Mouse (Mus musculus) lung, embryonic 15.5 days (tissue): Measurements from ENCODE around the gene Spsb1. TPM values are rescaled to one million over a fixed set of nuclear protein-coding genes. Genes with fewer than 3 reads are reported as not detected.
A peak's percentile ranks its signal among the peaks of the same experiment; 100 is the strongest.

Experiments used
- ATAC-seq: fragments of 200-750 bp; cut with Nextera tagmentation; 2 replicates; pipeline ENCODE4 v1.8.0; 2017; ENCODE audit warnings: moderate number of reproducible peaks, borderline replicate concordance; ENCODE audit not compliant: low FRiP score, low TSS enrichment; ENCODE audit errors: extremely low read depth
- H3K27ac ChIP-seq: fragments of 300-500 bp; sonication (generic); 2 replicates; pipeline ENCODE4 v1.5.1; 2015; ENCODE audit warnings: moderate library complexity, mild to moderate bottlenecking, inconsistent platforms
- H3K27me3 ChIP-seq: fragments of 300-500 bp; sonication (generic); 2 replicates; pipeline ENCODE4 v1.6.1; 2015; ENCODE audit warnings: inconsistent platforms
- H3K36me3 ChIP-seq: fragments of 300-500 bp; sonication (generic); 2 replicates; pipeline ENCODE4 v1.6.1; 2015; ENCODE audit warnings: inconsistent platforms
- H3K4me1 ChIP-seq: fragments of 300-500 bp; sonication (generic); 2 replicates; pipeline ENCODE4 v1.6.1; 2015; ENCODE audit warnings: inconsistent platforms
- H3K4me2 ChIP-seq: fragments of 300-500 bp; sonication (generic); 2 replicates; pipeline ENCODE4 v1.6.1; 2015; ENCODE audit warnings: inconsistent platforms, mild to moderate bottlenecking, moderate library complexity
- H3K4me3 ChIP-seq: fragments of 300-500 bp; sonication (generic); 2 replicates; pipeline ENCODE4 v1.5.1; 2015; ENCODE audit warnings: mild to moderate bottlenecking, inconsistent platforms
- H3K9ac ChIP-seq: fragments of 300-500 bp; sonication (generic); 2 replicates; pipeline ENCODE4 v1.6.1; 2015; ENCODE audit warnings: inconsistent platforms
- H3K9me3 ChIP-seq: fragments of 300-500 bp; sonication (generic); 2 replicates; pipeline ENCODE4 v1.6.1; 2016; ENCODE audit warnings: inconsistent platforms
- WGBS: fragments of 180-500 bp; shearing (Covaris S2); methylation state at CpG from one replicate; pipeline ENCODE4 v1.1.7; 2015; 5-methylcytosine and 5-hydroxymethylcytosine counted together
- polyA plus RNA-seq: library from polyadenylated mRNA; unstranded; fragments of >200 nt; fragmentation: Nextera tagmentation; extraction: Ambion mirVana; gene quantifications from 2 replicates; pipeline ENCODE4 v1.2.1, GENCODE M21; 2015

The Spsb1 gene
- polyA plus RNA-seq, 1 experiment from 2014 or later: 15.6 TPM

- peak; percentile 75 for ATAC-seq
- Histone ChIP-seq H3K4me3 (no peak overlapping the region), H3K4me2 (peak overlapping the region; percentile 35), H3K36me3 (no peaks in the 10 kb centered on the region), H3K9ac (no peak overlapping the region), H3K27me3 (no peaks in the 10 kb centered on the region), H3K9me3 (no peaks in the 10 kb centered on the region), H3K27ac (peak overlapping the region; percentile 89), H3K4me1 (peaks cover 52% of the 10 kb centered on the region)
- 2% methylated on average over 13 of the region's 13 CpGs for WGBS
These were observed 65.0 kb downstream of the Spsb1 start for GRCm38 (mm10) chr4:149889851-149890250.

GRCm38 (mm10) chr4:149888736-149889470 is 65.9 kb downstream of the Spsb1 start:
- Histone ChIP-seq H3K9me3 (no peaks in the 10 kb centered on the region), H3K36me3 (no peaks in the 10 kb centered on the region), H3K27ac (peak overlapping the region; percentile 89), H3K27me3 (no peaks in the 10 kb centered on the region), H3K4me1 (peaks cover 43% of the 10 kb centered on the region), H3K4me3 (no peak overlapping the region), H3K4me2 (peak overlapping the region; percentile 35; the same call in 1 of the 2 replicates), H3K9ac (no peak overlapping the region)
- 68% methylated on average over 20 of the region's 20 CpGs for WGBS
- ATAC-seq: no peak

- no peak overlapping the region for H3K4me2 ChIP-seq
- H3K9ac ChIP-seq: no peak overlapping the region
- H3K36me3 ChIP-seq: no peaks in the 10 kb centered on the region
- no peaks in the 10 kb centered on the region for H3K27me3 ChIP-seq
- no peaks in the 10 kb centered on the region for H3K9me3 ChIP-seq
- WGBS: 81% methylated on average over 5 of the region's 5 CpGs
- H3K27ac ChIP-seq: no peak overlapping the region
- H3K4me3 ChIP-seq: no peak overlapping the region
- H3K4me1 ChIP-seq: peaks cover 36% of the 10 kb centered on the region
- ATAC-seq: no peak
These were observed 66.7 kb downstream of the Spsb1 start for GRCm38 (mm10) chr4:149888156-149888555.

GRCm38 (mm10) chr4:149886298-149887271 is 68.3 kb downstream of the Spsb1 start:
- H3K36me3 ChIP-seq: no peaks in the 10 kb centered on the region
- no peak overlapping the region for H3K9ac ChIP-seq
- no peak overlapping the region for H3K4me3 ChIP-seq
- ATAC-seq: no peak
- H3K9me3 ChIP-seq: no peaks in the 10 kb centered on the region
- no peak overlapping the region for H3K4me2 ChIP-seq
- H3K27ac ChIP-seq: no peak overlapping the region
- H3K27me3 ChIP-seq: no peaks in the 10 kb centered on the region
- peaks cover 47% of the 10 kb centered on the region for H3K4me1 ChIP-seq
- 44% methylated on average over 18 of the region's 18 CpGs for WGBS

- no peaks in the 10 kb centered on the region for H3K27me3 ChIP-seq
- WGBS: 64% methylated on average over 10 of the region's 10 CpGs
- no peak overlapping the region for H3K27ac ChIP-seq
- no peak overlapping the region for H3K4me3 ChIP-seq
- no peak for ATAC-seq
- H3K36me3 ChIP-seq: no peaks in the 10 kb centered on the region
- H3K9me3 ChIP-seq: no peaks in the 10 kb centered on the region
- H3K4me2 ChIP-seq: no peak overlapping the region
- H3K9ac ChIP-seq: no peak overlapping the region
- H3K4me1 ChIP-seq: peaks cover 28% of the 10 kb centered on the region
These were observed 70.9 kb downstream of the Spsb1 start for GRCm38 (mm10) chr4:149883990-149884389.

- Histone ChIP-seq H3K4me3 (no peak overlapping the region), H3K4me2 (no peak overlapping the region), H3K9ac (no peak overlapping the region), H3K27me3 (no peaks in the 10 kb centered on the region), H3K36me3 (no peaks in the 10 kb centered on the region), H3K9me3 (no peaks in the 10 kb centered on the region), H3K4me1 (peaks cover 36% of the 10 kb centered on the region), H3K27ac (no peak overlapping the region)
- ATAC-seq: no peak
- 39% methylated on average over 17 of the region's 17 CpGs for WGBS
These were observed 72.5 kb downstream of the Spsb1 start for GRCm38 (mm10) chr4:149882139-149882916.

GRCm38 (mm10) chr4:149880908-149881307 is 73.9 kb downstream of the Spsb1 start:
- Histone ChIP-seq H3K4me3 (no peak overlapping the region), H3K4me1 (peaks cover 40% of the 10 kb centered on the region), H3K9ac (no peak overlapping the region), H3K9me3 (no peaks in the 10 kb centered on the region), H3K27ac (no peak overlapping the region), H3K27me3 (no peaks in the 10 kb centered on the region), H3K4me2 (no peak overlapping the region), H3K36me3 (no peaks in the 10 kb centered on the region)
- WGBS: 70% methylated on average over 5 of the region's 5 CpGs
- no peak for ATAC-seq

- H3K4me3 ChIP-seq: no peak overlapping the region
- H3K9me3 ChIP-seq: no peaks in the 10 kb centered on the region
- ATAC-seq: no peak
These were observed 74.9 kb downstream of the Spsb1 start for GRCm38 (mm10) chr4:149879980-149880379.

GRCm38 (mm10) chr4:149878021-149878449 is 76.8 kb downstream of the Spsb1 start:
- Histone ChIP-seq H3K4me3 (no peak overlapping the region), H3K36me3 (no peaks in the 10 kb centered on the region), H3K9me3 (no peaks in the 10 kb centered on the region), H3K27me3 (no peaks in the 10 kb centered on the region), H3K9ac (no peak overlapping the region), H3K4me1 (peaks cover 54% of the 10 kb centered on the region), H3K27ac (no peak overlapping the region), H3K4me2 (no peak overlapping the region)
- WGBS: 47% methylated on average over 6 of the region's 6 CpGs
- ATAC-seq: no peak

More at GRCm38 (mm10) chr4:149879980-149880379, 74.9 kb downstream of the Spsb1 start:
- H3K36me3 ChIP-seq: no peaks in the 10 kb centered on the region
- H3K4me1 ChIP-seq: peaks cover 49% of the 10 kb centered on the region
- no peak overlapping the region for H3K27ac ChIP-seq
- no peak overlapping the region for H3K9ac ChIP-seq
- 60% methylated on average over 11 of the region's 11 CpGs for WGBS
- no peaks in the 10 kb centered on the region for H3K27me3 ChIP-seq
- H3K4me2 ChIP-seq: no peak overlapping the region

- 54% methylated on average over 3 of the region's 3 CpGs for whole genome bisulfite sequencing
- no peaks in the 10 kb centered on the region for H3K27me3 ChIP-seq
- peaks cover 45% of the 10 kb centered on the region for H3K4me1 ChIP-seq
- H3K9me3 ChIP-seq: no peaks in the 10 kb centered on the region
- no peak overlapping the region for H3K4me3 ChIP-seq
- no peaks in the 10 kb centered on the region for H3K36me3 ChIP-seq
- ATAC-seq: 0 out of 2 replicates have a peak, but pooled peaks have one; percentile 10
- no peak overlapping the region for H3K4me2 ChIP-seq
- no peak overlapping the region for H3K9ac ChIP-seq
- H3K27ac ChIP-seq: no peak overlapping the region
These were observed 77.6 kb downstream of the Spsb1 start for GRCm38 (mm10) chr4:149877202-149877601.

- Histone ChIP-seq H3K36me3 (no peaks in the 10 kb centered on the region), H3K9me3 (no peaks in the 10 kb centered on the region), H3K27me3 (no peaks in the 10 kb centered on the region), H3K4me3 (no peak overlapping the region), H3K27ac (no peak overlapping the region), H3K4me2 (no peak overlapping the region), H3K9ac (no peak overlapping the region), H3K4me1 (peaks cover 43% of the 10 kb centered on the region)
- WGBS: 30% methylated on average over 6 of the region's 6 CpGs
- peak; percentile 65; the same call in 1 of the 2 replicates for ATAC-seq
These were observed 78.1 kb downstream of the Spsb1 start for GRCm38 (mm10) chr4:149876761-149877160.
